18 mouse cellular contexts compared by ENCODE assay signal in genomic region chr7:73755377-73756110, GRCm38 (mm10). TPM values are rescaled to one million over a fixed set of nuclear protein-coding genes. Genes with fewer than 3 reads are reported as not detected.
A peak's percentile ranks its signal among the peaks of the same experiment; 100 is the strongest.
DNase-seq lines count a peak whose midpoint lies in the region; ATAC-seq and TF ChIP-seq lines count a peak whose summit lies in the region.
"Had no signal": no experiment of that assay in that cellular context is flagged by ENCODE, and none has a peak within 500 bp of the region (broad histone marks: within the 10 kb centered on the region; RNA-seq: fewer than 3 reads in every experiment).

No protein-coding gene starts in this region.

- TF ChIP-seq CTCF in kidney, adult 2 months (conservative IDR thresholded peaks at IDR 0.05; ENCODE audit: insufficient read depth, insufficient read length, low read depth, low read length), result no peak
- peak; percentile 35 for TF ChIP-seq CTCF in lung, postnatal 0 days (IDR thresholded peaks at IDR 0.05)
- peak; percentile 53 for TF ChIP-seq CTCF in stomach, postnatal 0 days (IDR thresholded peaks at IDR 0.05; ENCODE audit: low read depth)

- TF ChIP-seq POLR2A in kidney, adult 2 months (IDR thresholded peaks at IDR 0.05; ENCODE audit: low read depth, low read length), result no peak

- no peak overlapping the region; the same call in 1 of the 2 replicates for H3K9ac ChIP-seq in kidney, embryonic 16.5 days (replicated peaks; ENCODE audit: low read length)
- no peak overlapping the region for H3K9ac ChIP-seq in lung, postnatal 0 days (replicated peaks; ENCODE audit: low read depth)
- H3K9ac ChIP-seq in embryonic facial prominence, embryonic 14.5 days (ENCODE audit: low read depth, low read length), result no peak overlapping the region
- H3K9ac ChIP-seq in stomach, postnatal 0 days (ENCODE audit: low read length), result no peak overlapping the region
- H3K9ac ChIP-seq: neural tube, embryonic 13.5 days had no signal

- H3K4me1 ChIP-seq in kidney, embryonic 16.5 days (ENCODE audit: insufficient read depth, low read length), result peaks cover 9% of the 10 kb centered on the region
- no peaks in the 10 kb centered on the region for H3K4me1 ChIP-seq in kidney, adult 2 months (ENCODE audit: control insufficient read depth, insufficient read depth, low read length)
- H3K4me1 ChIP-seq in lung, postnatal 0 days (ENCODE audit: insufficient read depth, low read depth, low read length), result no peaks in the 10 kb centered on the region
- peaks cover 5% of the 10 kb centered on the region; the same call in 1 of the 2 replicates for H3K4me1 ChIP-seq in embryonic facial prominence, embryonic 14.5 days (ENCODE audit: control insufficient read depth, insufficient read depth, low read length)
- H3K4me1 ChIP-seq in stomach, postnatal 0 days (replicated peaks; ENCODE audit: control insufficient read depth, insufficient read depth), result no peaks in the 10 kb centered on the region

- no peaks in the 10 kb centered on the region for H3K27me3 ChIP-seq in kidney, embryonic 16.5 days (ENCODE audit: insufficient read depth, low read length)
- no peaks in the 10 kb centered on the region for H3K27me3 ChIP-seq in kidney, adult 2 months (replicated peaks; ENCODE audit: control insufficient read depth, insufficient read depth, low read length)
- H3K27me3 ChIP-seq in lung, postnatal 0 days (replicated peaks; ENCODE audit: insufficient read depth, low read length), result no peaks in the 10 kb centered on the region
- no peaks in the 10 kb centered on the region for H3K27me3 ChIP-seq in embryonic facial prominence, embryonic 14.5 days (replicated peaks; ENCODE audit: control insufficient read depth, insufficient read depth, low read length)
- no peaks in the 10 kb centered on the region for H3K27me3 ChIP-seq in stomach, postnatal 0 days (ENCODE audit: control insufficient read depth, insufficient read depth, low read length)
- H3K27me3 ChIP-seq: neural tube, embryonic 13.5 days had no signal

- peaks cover 7% of the 10 kb centered on the region for H3K9me3 ChIP-seq in kidney, embryonic 16.5 days (ENCODE audit: low read length)
- no peaks in the 10 kb centered on the region for H3K9me3 ChIP-seq in lung, postnatal 0 days (ENCODE audit: low read length)
- no peaks in the 10 kb centered on the region for H3K9me3 ChIP-seq in embryonic facial prominence, embryonic 14.5 days (ENCODE audit: control insufficient read depth, low read length)
- H3K9me3 ChIP-seq in stomach, postnatal 0 days (ENCODE audit: control insufficient read depth, low read length), result no peaks in the 10 kb centered on the region
- H3K9me3 ChIP-seq: neural tube, embryonic 13.5 days had no signal

- 25% methylated on average over 1 of the region's 1 CpGs for WGBS in kidney, embryonic 16.5 days
- 75% methylated on average over 1 of the region's 1 CpGs for WGBS in kidney, adult 2 months
- 45% methylated on average over 1 of the region's 1 CpGs for WGBS in lung, postnatal 0 days
- WGBS in embryonic facial prominence, embryonic 14.5 days, result 44% methylated on average over 1 of the region's 1 CpGs
- WGBS in stomach, postnatal 0 days, result 48% methylated on average over 1 of the region's 1 CpGs

- no peak overlapping the region for H3K4me2 ChIP-seq in kidney, embryonic 16.5 days (replicated peaks; ENCODE audit: low read depth, low read length)
- H3K4me2 ChIP-seq in lung, postnatal 0 days (replicated peaks; ENCODE audit: low read depth, low read length), result no peak overlapping the region
- H3K4me2 ChIP-seq in embryonic facial prominence, embryonic 14.5 days (ENCODE audit: low read depth, low read length), result no peak overlapping the region
- H3K4me2 ChIP-seq in stomach, postnatal 0 days (replicated peaks; ENCODE audit: low read depth), result no peak overlapping the region
- H3K4me2 ChIP-seq: neural tube, embryonic 13.5 days had no signal

- DNase-seq in kidney, adult 2 months, result no peak
- no peak for DNase-seq in lung, postnatal 0 days (ENCODE audit: low spot score)
- DNase-seq in lung, postnatal 14 days, result no peak
- peak; percentile 46 for DNase-seq in embryonic facial prominence, embryonic 14.5 days (ENCODE audit: low spot score)
- no peak for DNase-seq in stomach, postnatal 0 days (ENCODE audit: low spot score)
- no peak for DNase-seq in retina, postnatal 1 day
- DNase-seq: adrenal gland, adult 2 months; cerebellum, adult 11 months; cerebellum, postnatal 36 days; gastrocnemius, postnatal 10 days; heart, postnatal 36 days; liver; thymus, adult 18-20 months had no signal

- TF ChIP-seq EP300 in lung, postnatal 0 days (IDR thresholded peaks at IDR 0.05), result peak; percentile 52; the same call in 1 of the 2 replicates
- TF ChIP-seq EP300 in stomach, postnatal 0 days (optimal IDR thresholded peaks at IDR 0.05), result no peak

- H3K4me3 ChIP-seq in kidney, embryonic 16.5 days (ENCODE audit: low read length), result no peak overlapping the region
- H3K4me3 ChIP-seq in kidney, adult 2 months (ENCODE audit: insufficient read depth, low read depth, low read length), result no peak overlapping the region
- no peak overlapping the region for H3K4me3 ChIP-seq in lung, postnatal 0 days (ENCODE audit: low read depth, low read length)
- no peak overlapping the region for H3K4me3 ChIP-seq in embryonic facial prominence, embryonic 14.5 days (ENCODE audit: low read depth, low read length)
- no peak overlapping the region for H3K4me3 ChIP-seq in stomach, postnatal 0 days (ENCODE audit: low read depth, low read length)
- H3K4me3 ChIP-seq: neural tube, embryonic 13.5 days had no signal

- peak overlapping the region; percentile 44 for H3K27ac ChIP-seq in kidney, embryonic 16.5 days (ENCODE audit: low read length)
- H3K27ac ChIP-seq in kidney, adult 2 months (ENCODE audit: insufficient read depth, low read depth, low read length), result no peak overlapping the region
- peak overlapping the region; percentile 28 for H3K27ac ChIP-seq in lung, postnatal 0 days (ENCODE audit: low read length)
- no peak overlapping the region for H3K27ac ChIP-seq in embryonic facial prominence, embryonic 14.5 days (replicated peaks; ENCODE audit: low read depth, low read length)
- H3K27ac ChIP-seq in stomach, postnatal 0 days (replicated peaks), result no peak overlapping the region
- H3K27ac ChIP-seq: macrophage had no signal

- peak; percentile 64; the same call in 1 of the 2 replicates for ATAC-seq in kidney, embryonic 16.5 days (ENCODE audit: low FRiP score, low TSS enrichment)
- peak; percentile 30; the same call in 1 of the 2 replicates for ATAC-seq in lung, postnatal 0 days
- no peak for ATAC-seq in embryonic facial prominence, embryonic 14.5 days (ENCODE audit: low read depth)
- no peak for ATAC-seq in stomach, postnatal 0 days (ENCODE audit: low FRiP score, low TSS enrichment)
- ATAC-seq: forebrain, embryonic 16.5 days; hindbrain, embryonic 16.5 days had no signal

- peaks cover 3% of the 10 kb centered on the region; the same call in 1 of the 2 replicates for H3K36me3 ChIP-seq in kidney, embryonic 16.5 days (ENCODE audit: insufficient read depth, low read length)
- H3K36me3 ChIP-seq in kidney, adult 2 months (ENCODE audit: control insufficient read depth, insufficient read depth, low read length), result no peaks in the 10 kb centered on the region
- no peaks in the 10 kb centered on the region for H3K36me3 ChIP-seq in lung, postnatal 0 days (ENCODE audit: insufficient read depth, low read length)
- no peaks in the 10 kb centered on the region for H3K36me3 ChIP-seq in embryonic facial prominence, embryonic 14.5 days (ENCODE audit: control insufficient read depth, insufficient read depth, low read length)
- no peaks in the 10 kb centered on the region for H3K36me3 ChIP-seq in stomach, postnatal 0 days (ENCODE audit: control insufficient read depth, insufficient read depth, low read length)
- H3K36me3 ChIP-seq: neural tube, embryonic 13.5 days had no signal

RNA-seq across cellular contexts. Expression of gene Fam174b, which starts 15.4 kb away (rescaled TPM):
- 41.2 and 42.0 TPM in 2 replicates for polyA plus RNA-seq in kidney, embryonic 16.5 days (2015; fragmentation: Nextera tagmentation; extraction: Ambion mirVana)
- 17.1 and 17.4 TPM in 2 replicates for polyA plus RNA-seq in kidney, adult 2 months (2012; rRNA removed)
- polyA plus RNA-seq in lung, postnatal 0 days (2015; fragmentation: Nextera tagmentation; extraction: Ambion mirVana), result 116 and 147 TPM in 2 replicates
- polyA plus RNA-seq in embryonic facial prominence, embryonic 14.5 days (2014; fragmentation: Nextera tagmentation; extraction: Ambion mirVana), result 29.2 and 32.3 TPM in 2 replicates
- 48.6 and 49.2 TPM in 2 replicates for polyA plus RNA-seq in stomach, postnatal 0 days (2015; fragmentation: Nextera tagmentation; extraction: Ambion mirVana)

Comparison
In these comparisons a context has a peak if more than half of its experiments do, and no peak if none do; other contexts are left out.
1. H3K27ac ChIP-seq: peak in kidney, embryonic 16.5 days (single experiment) and lung, postnatal 0 days (single experiment); none in kidney, adult 2 months (single experiment), embryonic facial prominence, embryonic 14.5 days (single experiment) and stomach, postnatal 0 days (single experiment).
2. ATAC-seq: peak in kidney, embryonic 16.5 days (single experiment) and lung, postnatal 0 days (single experiment); none in embryonic facial prominence, embryonic 14.5 days (single experiment) and stomach, postnatal 0 days (single experiment).